ENCODE assay signal across 10 mouse cellular contexts in genomic region chr4:47020563-47020962, GRCm38 (mm10). TPM values are rescaled to one million over a fixed set of nuclear protein-coding genes. Genes with fewer than 3 reads are reported as not detected.
DNase-seq lines count a peak whose midpoint lies in the region; ATAC-seq and TF ChIP-seq lines count a peak whose summit lies in the region.
"Had no signal": no experiment of that assay in that cellular context is flagged by ENCODE, and none has a peak within 500 bp of the region (broad histone marks: within the 10 kb centered on the region; RNA-seq: fewer than 3 reads in every experiment).

No protein-coding gene starts in this region.

- no peak for TF ChIP-seq CTCF in C2C12 (IDR thresholded peaks at IDR 0.05; ENCODE audit: control insufficient read depth, insufficient read depth, insufficient read length)

- no peak overlapping the region for H3K27ac ChIP-seq in hindbrain, embryonic 10.5 days
- H3K27ac ChIP-seq in hindbrain, embryonic 16.5 days (ENCODE audit: low read depth, low read length), result no peak overlapping the region
- H3K27ac ChIP-seq in midbrain, embryonic 14.5 days (replicated peaks; ENCODE audit: low read depth, low read length), result no peak overlapping the region
- H3K27ac ChIP-seq: embryonic facial prominence, embryonic 13.5 days; limb, embryonic 12.5 days had no signal

- no peaks in the 10 kb centered on the region for H3K9me3 ChIP-seq in hindbrain, embryonic 10.5 days
- H3K9me3 ChIP-seq in hindbrain, embryonic 16.5 days (ENCODE audit: control insufficient read depth, low read length), result no peaks in the 10 kb centered on the region
- no peaks in the 10 kb centered on the region for H3K9me3 ChIP-seq in midbrain, embryonic 14.5 days (ENCODE audit: control insufficient read depth, low read length)
- H3K9me3 ChIP-seq: embryonic facial prominence, embryonic 13.5 days; limb, embryonic 12.5 days had no signal

- H3K4me2 ChIP-seq in hindbrain, embryonic 16.5 days (ENCODE audit: low read length), result no peak overlapping the region
- H3K4me2 ChIP-seq in midbrain, embryonic 14.5 days (ENCODE audit: low read length), result no peak overlapping the region
- H3K4me2 ChIP-seq: embryonic facial prominence, embryonic 13.5 days; limb, embryonic 12.5 days had no signal

- peak; percentile 73 for DNase-seq in hindbrain, embryonic 10.5 days (ENCODE audit: low spot score)
- peak; percentile 63 to 74 for DNase-seq in adrenal gland, adult 18-20 months (ENCODE audit: low spot score in 2 of 2)
- DNase-seq in embryo, embryonic 11 days, result peak; percentile 49
- DNase-seq in layer of hippocampus, adult 18-20 months (ENCODE audit: low spot score in 2 of 2), result peak; percentile 36 to 74
- peak; percentile 68 for DNase-seq in midbrain, embryonic 14.5 days
- DNase-seq in thymus, adult 18-20 months, result peak; percentile 40 to 44

- no peak overlapping the region for H3ac ChIP-seq in C2C12 (ENCODE audit: control insufficient read depth, insufficient read length, low read depth)

- 15% methylated on average over 5 of the region's 5 CpGs for WGBS in hindbrain, embryonic 10.5 days
- WGBS in hindbrain, embryonic 16.5 days, result 16% methylated on average over 5 of the region's 5 CpGs
- WGBS in midbrain, embryonic 14.5 days, result 10% methylated on average over 5 of the region's 5 CpGs

- H3K79me2 ChIP-seq in C2C12 (ENCODE audit: control insufficient read depth, insufficient read depth), result no peaks in the 10 kb centered on the region

- H3K79me3 ChIP-seq in C2C12 (ENCODE audit: low read depth), result no peaks in the 10 kb centered on the region

- H3K4me1 ChIP-seq in hindbrain, embryonic 10.5 days (replicated peaks), result peaks cover 15% of the 10 kb centered on the region
- H3K4me1 ChIP-seq in hindbrain, embryonic 16.5 days (ENCODE audit: control insufficient read depth, insufficient read depth, low read depth, low read length), result no peaks in the 10 kb centered on the region
- no peaks in the 10 kb centered on the region for H3K4me1 ChIP-seq in midbrain, embryonic 14.5 days (ENCODE audit: control insufficient read depth, insufficient read depth, low read length)
- H3K4me1 ChIP-seq: embryonic facial prominence, embryonic 13.5 days; limb, embryonic 12.5 days had no signal

- no peaks in the 10 kb centered on the region for H3K27me3 ChIP-seq in hindbrain, embryonic 10.5 days (ENCODE audit: insufficient read depth, poor library complexity, severe bottlenecking)
- H3K27me3 ChIP-seq in hindbrain, embryonic 16.5 days (replicated peaks; ENCODE audit: control insufficient read depth, insufficient read depth, low read length), result no peaks in the 10 kb centered on the region
- H3K27me3 ChIP-seq in C2C12 (ENCODE audit: control insufficient read depth, insufficient read depth, insufficient read length), result no peaks in the 10 kb centered on the region
- no peaks in the 10 kb centered on the region for H3K27me3 ChIP-seq in midbrain, embryonic 14.5 days (ENCODE audit: control insufficient read depth, insufficient read depth, low read length)
- H3K27me3 ChIP-seq: embryonic facial prominence, embryonic 13.5 days; limb, embryonic 12.5 days had no signal

- H3K36me3 ChIP-seq in hindbrain, embryonic 10.5 days, result peaks cover 15% of the 10 kb centered on the region
- peaks cover 13% of the 10 kb centered on the region for H3K36me3 ChIP-seq in hindbrain, embryonic 16.5 days (ENCODE audit: control insufficient read depth, insufficient read depth, low read length)
- no peaks in the 10 kb centered on the region for H3K36me3 ChIP-seq in C2C12 (ENCODE audit: control insufficient read depth, insufficient read depth)
- peaks cover 31% of the 10 kb centered on the region; the same call in 1 of the 2 replicates for H3K36me3 ChIP-seq in midbrain, embryonic 14.5 days (ENCODE audit: control insufficient read depth, insufficient read depth, low read length)

- no peak overlapping the region for H3K9ac ChIP-seq in hindbrain, embryonic 16.5 days (ENCODE audit: low read depth, low read length)
- no peak overlapping the region for H3K9ac ChIP-seq in midbrain, embryonic 14.5 days (replicated peaks; ENCODE audit: low read length)
- H3K9ac ChIP-seq: embryonic facial prominence, embryonic 13.5 days; limb, embryonic 12.5 days had no signal

- H3K4me3 ChIP-seq in hindbrain, embryonic 10.5 days, result no peak overlapping the region
- no peak overlapping the region for H3K4me3 ChIP-seq in hindbrain, embryonic 16.5 days (ENCODE audit: low read length)
- H3K4me3 ChIP-seq in C2C12 (ENCODE audit: insufficient read depth, poor library complexity, severe bottlenecking), result no peak overlapping the region
- H3K4me3 ChIP-seq in midbrain, embryonic 14.5 days (replicated peaks; ENCODE audit: low read depth, low read length), result no peak overlapping the region
- H3K4me3 ChIP-seq: embryonic facial prominence, embryonic 13.5 days; limb, embryonic 12.5 days had no signal

- ATAC-seq in hindbrain, embryonic 16.5 days, result no peak
- no peak for ATAC-seq in midbrain, embryonic 14.5 days (ENCODE audit: low FRiP score, low TSS enrichment)

TF ChIP-seq in C2C12, 6 proteins besides CTCF, POLR2A, EP300 and RAD21:
- TF ChIP-seq USF1 (IDR thresholded peaks at IDR 0.05; ENCODE audit: low read depth), result no peak
- peak; percentile 17 for TF ChIP-seq MAX (IDR thresholded peaks at IDR 0.05)
- no peak for TF ChIP-seq MYOG (IDR thresholded peaks at IDR 0.05; ENCODE audit: control insufficient read depth, extremely low read depth, insufficient read length)
- no peak for TF ChIP-seq FOSL1 (IDR thresholded peaks at IDR 0.05; ENCODE audit: insufficient read depth, low read length, poor library complexity, severe bottlenecking)
- no peak for TF ChIP-seq CEBPB (IDR thresholded peaks at IDR 0.05; ENCODE audit: low read depth)
- no peak for TF ChIP-seq MYOD1 (IDR thresholded peaks at IDR 0.05; ENCODE audit: control insufficient read depth, insufficient read length, low read depth)

RNA-seq across cellular contexts. Expression of gene Gabbr2, which starts 28.9 kb away (rescaled TPM):
- 0.24 and 0.27 TPM in 2 replicates for polyA plus RNA-seq in hindbrain, embryonic 10.5 days (2016; fragmentation: Nextera tagmentation; extraction: Ambion mirVana)
- polyA plus RNA-seq in hindbrain, embryonic 16.5 days (2015; fragmentation: Nextera tagmentation; extraction: Ambion mirVana), result 11.0 and 13.3 TPM in 2 replicates
- not detected for polyA plus RNA-seq in C2C12 (2012; fragmentation: generic; extraction: Trizol)
- under 1 TPM; 0.27 to 0.35 TPM for total RNA-seq in adrenal gland, adult 18-20 months (2021)
- 100 to 1,000 TPM; 203 to 209 TPM for total RNA-seq in layer of hippocampus, adult 18-20 months (2021)
- polyA plus RNA-seq in midbrain, embryonic 14.5 days (2014; fragmentation: Nextera tagmentation; extraction: Ambion mirVana), result 8.6 and 10.7 TPM in 2 replicates

RNA-seq across cellular contexts. Expression of gene Anks6, which starts 36.7 kb away (rescaled TPM):
- polyA plus RNA-seq in hindbrain, embryonic 10.5 days (2016; fragmentation: Nextera tagmentation; extraction: Ambion mirVana), result 3.8 and 4.1 TPM in 2 replicates
- 3.0 and 4.1 TPM in 2 replicates for polyA plus RNA-seq in hindbrain, embryonic 16.5 days (2015; fragmentation: Nextera tagmentation; extraction: Ambion mirVana)
- polyA plus RNA-seq in C2C12 (2012; fragmentation: generic; extraction: Trizol), result 0.44 TPM
- 1 to 10 TPM; 3.6 to 4.7 TPM for total RNA-seq in adrenal gland, adult 18-20 months (2021)
- 10 to 100 TPM; 20.6 to 21.5 TPM for total RNA-seq in layer of hippocampus, adult 18-20 months (2021)
- polyA plus RNA-seq in midbrain, embryonic 14.5 days (2014; fragmentation: Nextera tagmentation; extraction: Ambion mirVana), result 5.3 and 6.0 TPM in 2 replicates
